Mouse (Mus musculus): ENCODE data around the gene Tmem238. TPM values are rescaled to one million over a fixed set of nuclear protein-coding genes. Genes with fewer than 3 reads are reported as not detected.

Tmem238 gene
- polyA plus RNA-seq, 1 experiment from 2014 or later: 40.4 TPM

DNA sequence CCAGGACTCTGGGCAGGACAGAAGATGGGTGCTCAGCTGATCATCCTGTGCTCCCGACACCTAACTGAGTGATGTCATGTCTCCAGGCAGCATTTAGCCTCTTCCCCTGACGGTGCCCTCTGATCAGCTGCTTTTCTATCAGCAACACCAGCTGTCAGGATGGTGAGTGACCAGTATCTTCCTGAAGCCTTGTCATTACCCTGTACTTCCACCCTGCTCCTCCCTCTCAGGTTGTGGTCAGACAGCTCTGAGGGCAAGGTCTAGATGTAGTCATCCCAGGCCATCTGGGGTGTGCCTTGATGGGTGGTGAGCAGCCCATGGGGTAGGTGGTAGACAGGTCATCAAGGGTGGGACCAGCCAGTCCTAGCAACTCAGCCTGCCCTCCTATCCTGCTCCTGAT lies 40.3 kb downstream of the Tmem238 start:
- no peak overlapping the region for H3K4me3 ChIP-seq (replicated peaks; ENCODE audit: low read depth, low read length)
- DNase-seq (ENCODE audit: low spot score): no peak
- 87% methylated on average over 2 of the region's 2 CpGs for WGBS

GRCm38 (mm10) chr7:4748321-4748720 lies 41.1 kb downstream of the Tmem238 start:
- TF ChIP-seq CTCF (IDR thresholded peaks at IDR 0.05; ENCODE audit: low read depth): no peak
- ATAC-seq (replicated peaks; ENCODE audit: low FRiP score, low read depth) (no peak), DNase-seq (ENCODE audit: low spot score) (no peak)
- Histone ChIP-seq H3K4me2 (ENCODE audit: low read length) (no peak overlapping the region), H3K9ac (ENCODE audit: low read depth, low read length) (no peak overlapping the region), H3K36me3 (ENCODE audit: insufficient read depth, low read length) (peaks cover 3% of the 10 kb centered on the region), H3K9me3 (replicated peaks; ENCODE audit: low read length) (no peaks in the 10 kb centered on the region), H3K4me3 (replicated peaks; ENCODE audit: low read depth, low read length) (no peak overlapping the region), H3K27ac (no peak overlapping the region), H3K4me1 (replicated peaks; ENCODE audit: insufficient read depth, low read length) (peaks cover 12% of the 10 kb centered on the region; the same call in 1 of the 2 replicates), H3K27me3 (ENCODE audit: insufficient read depth, low read length) (no peaks in the 10 kb centered on the region)
- 71% methylated on average over 4 of the region's 4 CpGs for WGBS

More for the DNA sequence above, 40.3 kb downstream of the Tmem238 start:
- ATAC-seq (replicated peaks; ENCODE audit: low FRiP score, low read depth): no peak; the same call in 1 of the 2 replicates
- Histone ChIP-seq H3K9me3 (replicated peaks; ENCODE audit: low read length) (no peaks in the 10 kb centered on the region), H3K36me3 (ENCODE audit: insufficient read depth, low read length) (peaks cover 3% of the 10 kb centered on the region), H3K27ac (no peak overlapping the region), H3K4me1 (replicated peaks; ENCODE audit: insufficient read depth, low read length) (peaks cover 14% of the 10 kb centered on the region; the same call in 1 of the 2 replicates), H3K9ac (ENCODE audit: low read depth, low read length) (no peak overlapping the region), H3K4me2 (ENCODE audit: low read length) (no peak overlapping the region), H3K27me3 (ENCODE audit: insufficient read depth, low read length) (no peaks in the 10 kb centered on the region)
- no peak for TF ChIP-seq CTCF (IDR thresholded peaks at IDR 0.05; ENCODE audit: low read depth)

DNA sequence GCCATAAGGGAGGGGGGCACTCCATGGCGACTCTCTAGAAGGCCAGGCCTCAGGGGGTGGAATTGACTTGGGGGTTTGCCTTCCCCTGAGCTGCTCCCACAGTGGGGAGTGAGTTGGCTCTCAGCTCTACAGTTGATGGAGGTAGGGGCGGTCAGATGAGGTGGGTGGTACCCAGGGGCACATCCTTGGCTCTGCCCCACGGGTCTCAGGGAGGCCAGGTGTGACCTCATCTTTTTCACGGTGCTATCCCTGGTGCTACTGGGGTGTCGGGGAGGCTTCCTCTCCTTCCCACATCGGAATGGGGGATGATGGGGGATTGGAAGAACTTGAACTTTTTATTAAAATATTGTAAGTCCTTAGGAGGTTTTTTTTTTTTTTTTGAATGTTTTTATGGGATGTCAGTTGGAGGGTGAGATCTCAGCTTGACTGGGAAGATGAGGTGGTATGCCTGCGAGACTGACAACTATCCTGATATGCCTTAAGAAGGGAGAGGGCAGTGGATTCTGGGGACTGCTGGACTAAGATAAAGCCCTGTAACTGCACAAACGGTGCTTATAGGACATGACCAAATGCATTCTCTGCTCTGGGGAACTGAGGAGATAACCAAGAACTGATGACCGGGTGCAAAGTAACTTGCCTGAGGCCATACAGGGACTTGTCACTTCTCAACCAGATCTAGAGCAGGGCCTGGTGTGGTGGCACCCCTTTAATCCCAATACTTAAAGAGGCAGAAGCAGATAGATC lies 42.1 kb downstream of the Tmem238 start:
- no peak overlapping the region for H3K4me3 ChIP-seq (replicated peaks; ENCODE audit: low read depth, low read length)
- no peaks in the 10 kb centered on the region for H3K27me3 ChIP-seq (ENCODE audit: insufficient read depth, low read length)
- H3K27ac ChIP-seq: no peak overlapping the region
- no peak for TF ChIP-seq CTCF (IDR thresholded peaks at IDR 0.05; ENCODE audit: low read depth)
- DNase-seq (ENCODE audit: low spot score) (no peak), ATAC-seq (replicated peaks; ENCODE audit: low FRiP score, low read depth) (no peak)
- no peaks in the 10 kb centered on the region for H3K9me3 ChIP-seq (replicated peaks; ENCODE audit: low read length)
- no peak overlapping the region for H3K4me2 ChIP-seq (ENCODE audit: low read length)
- no peak overlapping the region for H3K9ac ChIP-seq (ENCODE audit: low read depth, low read length)
- H3K4me1 ChIP-seq (replicated peaks; ENCODE audit: insufficient read depth, low read length): peaks cover 13% of the 10 kb centered on the region
- WGBS: 76% methylated on average over 9 of the region's 9 CpGs
- peaks cover 7% of the 10 kb centered on the region for H3K36me3 ChIP-seq (ENCODE audit: insufficient read depth, low read length)

DNA sequence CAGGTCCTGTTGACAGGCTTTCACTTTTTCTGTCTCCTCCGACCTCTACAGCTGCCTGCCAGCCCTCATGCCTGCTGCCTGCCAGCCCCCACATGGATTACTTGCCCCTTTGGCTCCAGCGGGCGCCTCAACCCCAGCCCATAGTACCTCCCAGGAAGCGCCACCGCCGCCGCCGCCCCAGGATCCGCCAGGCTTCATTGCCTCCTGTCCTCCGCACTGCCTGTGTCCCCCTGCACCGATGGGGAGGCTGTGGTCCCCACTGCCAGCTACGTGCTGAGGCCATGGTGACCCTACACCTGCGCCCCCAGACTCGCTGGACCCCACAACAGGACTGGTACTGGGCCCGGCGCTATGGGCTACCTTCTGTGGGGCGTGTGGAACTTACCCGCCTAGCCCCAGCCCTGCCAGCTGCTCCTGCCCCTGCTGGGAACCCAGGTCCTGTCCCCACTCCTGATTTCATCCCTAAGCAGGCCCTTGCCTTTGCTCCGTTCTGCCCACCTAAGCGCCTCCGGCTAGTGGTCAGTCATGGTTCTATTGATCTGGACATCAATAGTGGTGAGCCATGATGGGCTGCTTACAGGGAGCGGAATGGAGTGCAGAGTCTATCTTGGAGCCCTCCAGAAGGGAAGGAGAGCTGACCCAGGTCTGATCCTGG lies 43.0 kb downstream of the Tmem238 start:
- ATAC-seq (replicated peaks; ENCODE audit: low FRiP score, low read depth) (no peak), DNase-seq (ENCODE audit: low spot score) (no peak)
- H3K9me3 ChIP-seq (replicated peaks; ENCODE audit: low read length): no peaks in the 10 kb centered on the region
- H3K9ac ChIP-seq (ENCODE audit: low read depth, low read length): no peak overlapping the region
- peaks cover 13% of the 10 kb centered on the region for H3K4me1 ChIP-seq (replicated peaks; ENCODE audit: insufficient read depth, low read length)
- H3K4me2 ChIP-seq (ENCODE audit: low read length): no peak overlapping the region
- H3K36me3 ChIP-seq (ENCODE audit: insufficient read depth, low read length): peaks cover 7% of the 10 kb centered on the region
- H3K27ac ChIP-seq: no peak overlapping the region
- 85% methylated on average over 22 of the region's 22 CpGs for WGBS
- TF ChIP-seq CTCF (IDR thresholded peaks at IDR 0.05; ENCODE audit: low read depth): no peak
- no peak overlapping the region for H3K4me3 ChIP-seq (replicated peaks; ENCODE audit: low read depth, low read length)
- no peaks in the 10 kb centered on the region for H3K27me3 ChIP-seq (ENCODE audit: insufficient read depth, low read length)

- no peak overlapping the region for H3K4me2 ChIP-seq (ENCODE audit: low read length)
- H3K4me3 ChIP-seq (replicated peaks; ENCODE audit: low read depth, low read length): no peak overlapping the region
- peaks cover 15% of the 10 kb centered on the region for H3K4me1 ChIP-seq (replicated peaks; ENCODE audit: insufficient read depth, low read length)
- no peak for TF ChIP-seq CTCF (IDR thresholded peaks at IDR 0.05; ENCODE audit: low read depth)
- no peak overlapping the region for H3K9ac ChIP-seq (ENCODE audit: low read depth, low read length)
- H3K27me3 ChIP-seq (ENCODE audit: insufficient read depth, low read length): no peaks in the 10 kb centered on the region
- 96% methylated on average over 6 of the region's 6 CpGs for WGBS
- H3K27ac ChIP-seq: no peak overlapping the region
- no peak for ATAC-seq (replicated peaks; ENCODE audit: low FRiP score, low read depth)
- peaks cover 7% of the 10 kb centered on the region for H3K36me3 ChIP-seq (ENCODE audit: insufficient read depth, low read length)
- DNase-seq (ENCODE audit: low spot score): no peak
- no peaks in the 10 kb centered on the region for H3K9me3 ChIP-seq (replicated peaks; ENCODE audit: low read length)
Observed at GRCm38 (mm10) chr7:4744886-4745285, 44.6 kb downstream of the Tmem238 start.

GRCm38 (mm10) chr7:4743354-4743753 lies 46.1 kb downstream of the Tmem238 start:
- Histone ChIP-seq H3K27ac (no peak overlapping the region), H3K4me1 (replicated peaks; ENCODE audit: insufficient read depth, low read length) (peaks cover 15% of the 10 kb centered on the region), H3K4me3 (replicated peaks; ENCODE audit: low read depth, low read length) (no peak overlapping the region), H3K9ac (ENCODE audit: low read depth, low read length) (no peak overlapping the region), H3K36me3 (ENCODE audit: insufficient read depth, low read length) (peaks cover 7% of the 10 kb centered on the region), H3K9me3 (replicated peaks; ENCODE audit: low read length) (no peaks in the 10 kb centered on the region), H3K4me2 (ENCODE audit: low read length) (no peak overlapping the region), H3K27me3 (ENCODE audit: insufficient read depth, low read length) (no peaks in the 10 kb centered on the region)
- ATAC-seq (replicated peaks; ENCODE audit: low FRiP score, low read depth) (no peak), DNase-seq (ENCODE audit: low spot score) (peak; percentile 53)
- WGBS: 60% methylated on average over 2 of the region's 2 CpGs
- TF ChIP-seq CTCF (IDR thresholded peaks at IDR 0.05; ENCODE audit: low read depth): no peak
